Mouse (Mus musculus) hindbrain, postnatal 0 days (tissue): ENCODE results near the gene Kiss1. TPM values are rescaled to one million over a fixed set of nuclear protein-coding genes. Genes with fewer than 3 reads are reported as not detected.

Source experiments
- ATAC-seq: fragments of 200-750 bp; cut with Nextera tagmentation; 2 replicates; pipeline ENCODE4 v1.8.0; 2017; ENCODE audit warnings: mild to moderate bottlenecking, moderate TSS enrichment, moderate library complexity
- DNase-seq: peaks from one replicate; pipeline ENCODE4 v3.0.0-alpha.2; 2015; ENCODE audit warnings: low spot score
- H3K27ac ChIP-seq: fragments of 300-500 bp; sonication (generic); 2 replicates; pipeline ENCODE4 v1.5.1; 2014; ENCODE audit warnings: mild to moderate bottlenecking
- H3K27me3 ChIP-seq: fragments of 300-500 bp; sonication (generic); 2 replicates; pipeline ENCODE4 v1.6.1; 2014; ENCODE audit warnings: low read length, mixed read lengths; ENCODE audit not compliant: insufficient read depth
- H3K36me3 ChIP-seq: fragments of 300-500 bp; sonication (generic); 2 replicates; pipeline ENCODE4 v1.6.1; 2014; ENCODE audit warnings: low read length, mixed read lengths; ENCODE audit not compliant: insufficient read depth
- H3K4me1 ChIP-seq: fragments of 300-500 bp; sonication (generic); 2 replicates; pipeline ENCODE4 v1.6.1; 2014; ENCODE audit warnings: antibody characterized with exemption, low read length, mixed read lengths; ENCODE audit not compliant: insufficient read depth
- H3K4me2 ChIP-seq: fragments of 300-500 bp; sonication (generic); 2 replicates; pipeline ENCODE4 v1.6.1; 2014; ENCODE audit warnings: low read depth, mild to moderate bottlenecking, low read length, moderate library complexity, mixed read lengths
- H3K4me3 ChIP-seq: fragments of 300-500 bp; sonication (generic); 2 replicates; pipeline ENCODE4 v1.5.1; 2014; ENCODE audit warnings: low read length
- H3K9ac ChIP-seq: fragments of 300-500 bp; sonication (generic); replicated peaks from 2 replicates; pipeline ENCODE4 v1.6.1; 2014; ENCODE audit warnings: mild to moderate bottlenecking, low read length, moderate library complexity, mixed read lengths
- H3K9me3 ChIP-seq: fragments of 300-500 bp; sonication (generic); 2 replicates; pipeline ENCODE4 v1.6.1; 2016; ENCODE audit warnings: low read length, mixed read lengths
- CTCF ChIP-seq: IDR thresholded peaks from 2 replicates; pipeline ENCODE4 v1.5.1; 2016; ENCODE audit warnings: antibody characterized with exemption, control low read depth, low read depth
- WGBS: fragments of 180-500 bp; shearing (Covaris S2); extraction: QIAGEN DNeasy Blood & Tissue Kit; methylation state at CpG from one replicate; pipeline ENCODE4 v1.1.7; 2014; 5-methylcytosine and 5-hydroxymethylcytosine counted together
- polyA plus RNA-seq: library from polyadenylated mRNA; unstranded; fragments of >200 nt; fragmentation: Nextera tagmentation; extraction: Ambion mirVana; gene quantifications from 2 replicates; pipeline ENCODE4 v1.2.1, GENCODE M21; 2015
- total RNA-seq: library from RNA; depleted of rRNA; stranded (reverse); fragments of >200 nt; gene quantifications from 2 replicates; pipeline ENCODE4 v1.2.3, GENCODE M21; 2014; rRNA removed

Kiss1 gene
- total and polyA plus RNA-seq, 2 experiments from 2014 or later = not detected

DNA sequence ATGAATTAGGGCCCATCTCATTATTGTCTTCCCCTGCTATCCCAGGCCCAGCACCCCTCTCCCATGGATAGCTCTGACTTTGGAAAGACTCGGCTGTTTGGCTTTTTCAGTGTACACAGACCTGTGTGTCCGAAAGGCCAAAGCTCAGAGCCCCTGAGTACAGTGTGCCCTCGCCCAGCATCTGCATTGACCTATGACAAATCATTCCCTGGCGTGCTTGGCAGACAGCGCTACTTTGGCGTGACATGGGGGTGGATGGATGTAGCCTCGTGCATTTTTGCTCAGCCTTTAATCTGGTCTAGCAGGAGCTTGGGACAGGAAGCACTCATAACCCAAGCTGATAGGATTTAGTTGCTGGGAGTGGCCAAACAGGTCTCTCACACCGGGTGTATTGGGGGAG lies 50.4 kb downstream of the Kiss1 start:
- Histone ChIP-seq H3K9me3 (no peaks in the 10 kb centered on the region), H3K9ac (no peak overlapping the region)
- WGBS = 71% methylated on average over 8 of the region's 8 CpGs

DNA sequence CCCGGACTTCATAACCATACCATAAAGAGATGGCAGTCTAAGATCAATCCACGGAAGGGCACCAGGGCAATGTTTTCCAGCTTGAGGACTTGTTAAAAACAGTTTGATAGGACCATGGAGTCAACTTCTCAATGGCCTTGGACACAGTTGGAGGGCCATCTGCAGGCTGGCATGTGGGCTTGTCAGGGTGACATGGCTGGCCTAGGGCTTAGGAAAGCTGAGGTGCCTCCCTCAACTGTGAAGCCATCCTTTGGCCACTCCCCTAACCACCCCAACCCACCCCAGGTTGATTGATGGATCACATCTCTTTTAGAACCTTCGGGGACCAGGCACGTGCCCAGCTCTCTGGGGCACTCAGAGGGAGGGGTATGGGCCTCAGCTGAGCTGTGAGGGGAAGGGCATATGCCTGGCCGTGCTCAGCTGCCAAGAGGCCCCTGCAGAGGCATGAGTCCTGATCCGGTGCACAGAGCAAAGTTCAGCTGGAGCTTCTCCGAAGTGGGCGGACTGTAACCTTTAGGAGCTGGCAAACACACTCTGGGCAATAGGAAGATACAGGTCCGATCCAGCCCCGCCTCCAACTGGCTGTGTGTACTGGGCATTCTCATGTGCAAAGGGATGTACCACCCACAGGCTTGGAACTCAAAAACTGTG lies 54.1 kb downstream of the Kiss1 start:
- no peak for ATAC-seq
- Histone ChIP-seq H3K27ac (no peak overlapping the region), H3K4me2 (no peak overlapping the region), H3K36me3 (no peaks in the 10 kb centered on the region), H3K27me3 (no peaks in the 10 kb centered on the region), H3K4me3 (no peak overlapping the region), H3K9ac (no peak overlapping the region), H3K9me3 (no peaks in the 10 kb centered on the region), H3K4me1 (0 out of 2 replicates have a peak, but pooled peaks cover 4% of the 10 kb centered on the region)
- no peak for DNase-seq
- TF ChIP-seq CTCF = no peak
- 50% methylated on average over 10 of the region's 10 CpGs for WGBS

More for the DNA sequence above, 50.4 kb downstream of the Kiss1 start:
- no peaks in the 10 kb centered on the region for H3K27me3 ChIP-seq
- no peak for TF ChIP-seq CTCF
- ATAC-seq (no peak), DNase-seq (no peak)
- H3K4me2 ChIP-seq = no peak overlapping the region
- H3K4me1 ChIP-seq = peaks cover 7% of the 10 kb centered on the region; the same call in 1 of the 2 replicates
- no peak overlapping the region for H3K27ac ChIP-seq
- no peaks in the 10 kb centered on the region for H3K36me3 ChIP-seq
- no peak overlapping the region for H3K4me3 ChIP-seq

DNA sequence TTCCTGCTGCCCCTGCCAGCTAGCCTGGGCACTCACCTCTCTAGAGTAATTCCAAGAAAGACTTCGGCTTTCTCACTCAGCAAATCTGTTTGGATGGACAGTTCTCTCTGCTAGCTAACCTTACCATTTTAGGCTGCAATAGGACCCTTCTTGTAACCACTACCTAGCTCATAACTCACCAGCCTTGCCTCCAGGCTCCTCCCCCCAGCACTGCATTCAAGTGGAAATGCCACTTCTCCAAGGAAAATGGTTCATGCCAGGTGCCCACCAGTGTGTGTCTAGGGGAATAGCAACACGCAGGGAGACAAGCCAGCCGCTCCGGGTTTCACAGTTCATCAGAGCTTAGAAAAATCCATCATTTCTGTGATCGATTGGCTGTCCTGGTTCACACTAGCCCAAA lies 55.9 kb downstream of the Kiss1 start:
- H3K9ac ChIP-seq = no peak overlapping the region
- no peaks in the 10 kb centered on the region for H3K9me3 ChIP-seq
- WGBS = 89% methylated on average over 5 of the region's 5 CpGs
- no peak overlapping the region for H3K27ac ChIP-seq
- H3K4me3 ChIP-seq = no peak overlapping the region
- DNase-seq (no peak), ATAC-seq (no peak)
- no peaks in the 10 kb centered on the region for H3K27me3 ChIP-seq
- TF ChIP-seq CTCF = no peak
- H3K36me3 ChIP-seq = no peaks in the 10 kb centered on the region
- no peak overlapping the region for H3K4me2 ChIP-seq
- H3K4me1 ChIP-seq = 0 out of 2 replicates have a peak, but pooled peaks cover 8% of the 10 kb centered on the region

Other genes starting within 250 kb of the Kiss1 start
- gene Ppp1r15b, start 190.7 kb upstream of the Kiss1 start, total RNA-seq = 37.4 and 46.9 TPM in 2 replicates
- 15.9 and 17.0 TPM in 2 replicates for gene Ppp1r15b, start 190.7 kb upstream of the Kiss1 start, polyA plus RNA-seq
- gene Plekha6, start 157.7 kb upstream of the Kiss1 start, total RNA-seq = 41.0 and 44.1 TPM in 2 replicates
- 9.7 TPM in 2 replicates for gene Plekha6, start 157.7 kb upstream of the Kiss1 start, polyA plus RNA-seq
- not detected in 2 replicates for gene Golt1a, start 12.1 kb upstream of the Kiss1 start, total RNA-seq
- gene Golt1a, start 12.1 kb upstream of the Kiss1 start, polyA plus RNA-seq = 0.08 TPM in 1 of 2 replicates, not detected in the other
- gene Ren1, start 28.6 kb downstream of the Kiss1 start, total RNA-seq = 0.58 and 1.1 TPM in 2 replicates
- gene Ren1, start 28.6 kb downstream of the Kiss1 start, polyA plus RNA-seq = 1.6 and 1.7 TPM in 2 replicates
- 36.7 and 49.7 TPM in 2 replicates for gene Etnk2, start 41.7 kb downstream of the Kiss1 start, total RNA-seq
- gene Etnk2, start 41.7 kb downstream of the Kiss1 start, polyA plus RNA-seq = 27.4 and 29.6 TPM in 2 replicates
- 13.1 and 16.8 TPM in 2 replicates for gene Sox13, start 102.5 kb downstream of the Kiss1 start, total RNA-seq
- 2.9 and 3.3 TPM in 2 replicates for gene Sox13, start 102.5 kb downstream of the Kiss1 start, polyA plus RNA-seq